Mouse (Mus musculus) T-helper 2 cell (primary cell): ENCODE data around the gene Dyrk1a.

Experiments
- in situ Hi-C: fragments of 300-600 bp; cut with MboI, MseI; formaldehyde crosslinking; loops from one replicate; pipeline ENCODE4 v1.15.1; 2025; ENCODE audit warnings: high pct_unique_total_duplicates

Gene Dyrk1a

GRCm38 (mm10) chr16:94701141-94701540 is 131.3 kb downstream of the Dyrk1a start:
- in situ Hi-C loops = no loop called here

GRCm38 (mm10) chr16:94701971-94702370 is 132.2 kb downstream of the Dyrk1a start:
- in situ Hi-C loops = no loop called here

GRCm38 (mm10) chr16:94713480-94714094 is 143.8 kb downstream of the Dyrk1a start:
- in situ Hi-C loops = no loop called here

GRCm38 (mm10) chr16:94714483-94714882 is 144.7 kb downstream of the Dyrk1a start:
- in situ Hi-C loops = no loop called here

GRCm38 (mm10) chr16:94717051-94717450 is 147.2 kb downstream of the Dyrk1a start:
- in situ Hi-C loops = no loop called here

GRCm38 (mm10) chr16:94718919-94719318 is 149.1 kb downstream of the Dyrk1a start:
- in situ Hi-C loops = no loop called here

- in situ Hi-C loops = no loop called here
Measured at GRCm38 (mm10) chr16:94719488-94719887, 149.7 kb downstream of the Dyrk1a start.

- in situ Hi-C loops = no loop called here
Measured at GRCm38 (mm10) chr16:94720476-94721153, 150.8 kb downstream of the Dyrk1a start.

GRCm38 (mm10) chr16:94721549-94722006 is 151.8 kb downstream of the Dyrk1a start:
- in situ Hi-C loops = no loop called here

- in situ Hi-C loops = no loop called here
Measured at GRCm38 (mm10) chr16:94722936-94723335, 153.1 kb downstream of the Dyrk1a start.

GRCm38 (mm10) chr16:94724061-94724596 is 154.3 kb downstream of the Dyrk1a start:
- in situ Hi-C loops = no loop called here

GRCm38 (mm10) chr16:94724747-94725211 is 155.0 kb downstream of the Dyrk1a start:
- in situ Hi-C loops = no loop called here

GRCm38 (mm10) chr16:94729236-94729635 is 159.4 kb downstream of the Dyrk1a start:
- in situ Hi-C loops = no loop called here

GRCm38 (mm10) chr16:94731027-94731426 is 161.2 kb downstream of the Dyrk1a start:
- in situ Hi-C loops = no loop called here

- in situ Hi-C loops = no loop called here
Measured at GRCm38 (mm10) chr16:94735472-94735871, 165.7 kb downstream of the Dyrk1a start.

GRCm38 (mm10) chr16:94736462-94737358 is 166.9 kb downstream of the Dyrk1a start:
- in situ Hi-C loops = no loop called here

GRCm38 (mm10) chr16:94737359-94737687 is 167.5 kb downstream of the Dyrk1a start:
- in situ Hi-C loops = no loop called here

- in situ Hi-C loops = no loop called here
Measured at GRCm38 (mm10) chr16:94743853-94744501, 174.2 kb downstream of the Dyrk1a start.

- in situ Hi-C loops = no loop called here
Measured at GRCm38 (mm10) chr16:94745016-94745415, 175.2 kb downstream of the Dyrk1a start.
